Mouse (Mus musculus): ENCODE results near the gene Fank1. TPM values are rescaled to one million over a fixed set of nuclear protein-coding genes. Genes with fewer than 3 reads are reported as not detected.
"Not testable (repeated sequence)": the region's sequence is repeated elsewhere in the genome, so short reads cannot be mapped to it uniquely, and the experiment has no call there.

Gene Fank1
- polyA plus RNA-seq, 2 experiments, result 0.04 TPM; not detected in 1

DNA sequence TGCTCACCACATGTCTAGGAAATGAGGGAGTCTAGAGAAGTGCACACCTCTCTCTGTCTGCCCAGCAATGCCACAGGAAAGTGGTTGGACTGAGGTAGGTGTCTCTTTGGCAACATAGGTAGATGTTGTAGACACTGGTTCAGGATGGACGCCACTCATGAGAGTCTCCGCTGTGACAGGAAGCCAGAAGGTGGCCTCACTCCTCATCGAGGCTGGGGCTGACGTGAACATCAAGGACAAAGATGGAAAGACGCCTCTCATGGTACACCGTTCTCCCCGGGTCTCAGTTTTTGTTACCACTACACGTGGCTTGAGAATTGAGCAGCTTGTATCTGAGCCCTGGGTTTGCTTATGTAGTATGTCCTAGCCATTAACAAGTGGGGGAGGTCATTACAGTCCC is 103.1 kb downstream of the Fank1 start:
- Histone ChIP-seq H3K9me3 (ENCODE audit: control insufficient read depth, low read length) (no peaks in the 10 kb centered on the region), H3K27ac (no peak overlapping the region), H3K4me1 (replicated peaks; ENCODE audit: control insufficient read depth in 2 of 2, insufficient read depth in 2 of 2, low read length in 1 of 2) (no peaks in the 10 kb centered on the region), H3K36me3 (replicated peaks; ENCODE audit: control insufficient read depth, insufficient read depth, low read depth) (no peaks in the 10 kb centered on the region), H3K4me2 (ENCODE audit: low read depth) (no peak overlapping the region), H3K4me3 (ENCODE audit: insufficient read depth in 1 of 2, low read depth in 2 of 2, low read length in 2 of 2) (no peak overlapping the region), H3K9ac (replicated peaks) (no peak overlapping the region), H3K27me3 (ENCODE audit: control insufficient read depth, insufficient read depth, low read length) (no peaks in the 10 kb centered on the region)
- no peak for DNase-seq (ENCODE audit: low read depth in 3 of 3, low spot score in 3 of 3)
- 68% methylated on average over 8 of the region's 8 CpGs for WGBS (ENCODE audit: insufficient replicate concordance)
- no peak for ATAC-seq (ENCODE audit: insufficient read depth)
- TF ChIP-seq CTCF (IDR thresholded peaks at IDR 0.05; ENCODE audit: low read depth), result no peak
- TF ChIP-seq EP300 (IDR thresholded peaks at IDR 0.05; ENCODE audit: low read depth), result no peak

DNA sequence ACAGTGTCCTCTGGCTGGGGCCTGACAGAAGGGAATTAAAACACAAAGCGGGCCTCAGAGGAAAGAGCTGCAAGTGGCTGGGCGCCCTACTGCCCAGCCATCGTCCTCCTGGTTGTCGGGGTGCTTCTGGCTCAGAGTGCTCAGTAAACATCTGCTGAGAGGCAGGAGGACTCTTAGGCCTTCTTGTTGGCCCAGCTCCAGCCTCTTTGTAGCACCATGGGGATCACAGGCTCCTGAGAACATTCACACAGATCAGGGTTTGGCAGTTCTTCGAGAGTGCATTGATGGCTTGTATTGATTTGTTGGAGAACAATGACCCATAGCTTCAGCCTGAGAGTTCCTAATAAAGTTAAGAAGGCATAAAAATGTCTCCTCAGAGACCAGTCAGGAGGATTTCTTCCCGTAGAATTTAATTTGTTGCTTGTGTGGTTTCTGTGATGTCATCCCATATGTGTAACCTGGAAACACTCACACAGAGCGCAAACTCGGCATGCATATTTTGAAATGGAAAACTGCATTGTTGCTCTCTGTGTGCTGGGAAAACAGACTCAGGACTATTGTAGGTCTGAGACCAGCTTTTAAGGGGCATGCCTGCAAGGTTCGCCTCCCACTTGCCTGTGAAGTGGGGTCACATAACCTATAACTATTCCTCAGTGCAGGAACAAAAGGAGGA is 108.2 kb downstream of the Fank1 start:
- not testable (repeated sequence) for H3K27me3 ChIP-seq (ENCODE audit: control insufficient read depth, insufficient read depth, low read length); H3K27ac ChIP-seq; H3K36me3 ChIP-seq (replicated peaks; ENCODE audit: control insufficient read depth, insufficient read depth, low read depth); H3K9me3 ChIP-seq (ENCODE audit: control insufficient read depth, low read length); ATAC-seq (ENCODE audit: insufficient read depth); H3K4me1 ChIP-seq (replicated peaks; ENCODE audit: control insufficient read depth in 2 of 2, insufficient read depth in 2 of 2, low read length in 1 of 2); DNase-seq (ENCODE audit: low read depth in 3 of 3, low spot score in 3 of 3); H3K4me3 ChIP-seq (ENCODE audit: insufficient read depth in 1 of 2, low read depth in 2 of 2, low read length in 2 of 2); H3K9ac ChIP-seq (replicated peaks); H3K4me2 ChIP-seq (ENCODE audit: low read depth)
- WGBS (ENCODE audit: insufficient replicate concordance), result 69% methylated on average over 5 of the region's 9 CpGs

- Histone ChIP-seq H3K27me3 (ENCODE audit: control insufficient read depth, insufficient read depth, low read length) (no peaks in the 10 kb centered on the region), H3K27ac (no peak overlapping the region), H3K9me3 (ENCODE audit: control insufficient read depth, low read length) (no peaks in the 10 kb centered on the region), H3K36me3 (replicated peaks; ENCODE audit: control insufficient read depth, insufficient read depth, low read depth) (no peaks in the 10 kb centered on the region), H3K4me2 (ENCODE audit: low read depth) (no peak overlapping the region), H3K4me1 (replicated peaks; ENCODE audit: control insufficient read depth in 2 of 2, insufficient read depth in 2 of 2, low read length in 1 of 2) (no peaks in the 10 kb centered on the region), H3K9ac (replicated peaks) (no peak overlapping the region), H3K4me3 (ENCODE audit: insufficient read depth in 1 of 2, low read depth in 2 of 2, low read length in 2 of 2) (no peak overlapping the region)
- TF ChIP-seq CTCF (IDR thresholded peaks at IDR 0.05; ENCODE audit: low read depth) (no peak), EP300 (IDR thresholded peaks at IDR 0.05; ENCODE audit: low read depth) (no peak)
- no peak for DNase-seq (ENCODE audit: low read depth in 3 of 3, low spot score in 3 of 3)
- ATAC-seq (ENCODE audit: insufficient read depth), result no peak
- 60% methylated on average over 19 of the region's 19 CpGs for WGBS (ENCODE audit: insufficient replicate concordance)
Measured at GRCm38 (mm10) chr7:133888926-133889920, 112.6 kb downstream of the Fank1 start.

DNA sequence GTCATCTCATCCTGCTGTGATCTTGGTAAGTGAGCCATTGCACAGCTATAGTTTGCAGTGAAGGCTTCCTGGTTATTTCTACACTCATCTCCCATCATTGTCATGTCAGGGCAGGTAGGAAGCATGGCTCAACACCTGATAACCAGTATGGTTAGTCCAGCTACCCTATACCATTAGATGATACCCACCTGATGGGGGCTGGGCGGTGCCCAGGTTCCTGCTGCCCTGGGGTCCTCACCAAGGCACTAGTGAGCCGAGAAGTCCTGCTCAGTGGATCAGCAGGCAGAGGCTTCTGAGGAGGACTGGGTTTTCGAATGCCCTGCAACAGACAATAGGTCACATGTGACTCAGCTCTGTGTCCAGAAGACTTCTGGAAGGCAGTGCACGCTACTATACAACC is 113.3 kb downstream of the Fank1 start:
- ATAC-seq (ENCODE audit: insufficient read depth), result no peak
- Histone ChIP-seq H3K4me3 (ENCODE audit: insufficient read depth in 1 of 2, low read depth in 2 of 2, low read length in 2 of 2) (no peak overlapping the region), H3K4me2 (ENCODE audit: low read depth) (no peak overlapping the region), H3K27ac (no peak overlapping the region), H3K36me3 (replicated peaks; ENCODE audit: control insufficient read depth, insufficient read depth, low read depth) (no peaks in the 10 kb centered on the region), H3K9ac (replicated peaks) (no peak overlapping the region), H3K27me3 (ENCODE audit: control insufficient read depth, insufficient read depth, low read length) (no peaks in the 10 kb centered on the region), H3K9me3 (ENCODE audit: control insufficient read depth, low read length) (no peaks in the 10 kb centered on the region), H3K4me1 (replicated peaks; ENCODE audit: control insufficient read depth in 2 of 2, insufficient read depth in 2 of 2, low read length in 1 of 2) (no peaks in the 10 kb centered on the region)
- 60% methylated on average over 4 of the region's 4 CpGs for WGBS (ENCODE audit: insufficient replicate concordance)
- no peak for TF ChIP-seq EP300 (IDR thresholded peaks at IDR 0.05; ENCODE audit: low read depth)
- no peak for TF ChIP-seq CTCF (IDR thresholded peaks at IDR 0.05; ENCODE audit: low read depth)
- no peak for DNase-seq (ENCODE audit: low read depth in 3 of 3, low spot score in 3 of 3)

DNA sequence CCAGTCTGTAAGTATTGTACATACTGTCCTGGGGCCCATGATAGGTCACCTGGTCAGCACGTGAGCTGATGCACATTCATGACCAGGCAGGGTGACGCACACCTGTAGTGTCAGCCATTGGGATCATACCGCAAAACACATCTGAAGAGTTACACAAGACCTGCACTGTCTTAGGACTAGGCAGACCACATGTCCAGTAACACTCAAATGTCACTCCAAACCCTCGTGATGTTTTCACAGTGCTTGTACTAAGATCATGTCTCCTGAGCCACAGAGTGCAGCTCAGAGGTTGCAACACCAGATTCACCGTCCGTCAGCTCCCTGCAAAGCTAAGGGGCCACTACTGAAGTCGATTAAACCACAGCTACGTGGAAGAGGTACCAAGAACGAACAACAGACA is 114.6 kb downstream of the Fank1 start:
- no peaks in the 10 kb centered on the region for H3K9me3 ChIP-seq (ENCODE audit: control insufficient read depth, low read length)
- H3K9ac ChIP-seq (replicated peaks), result no peak overlapping the region
- ATAC-seq (ENCODE audit: insufficient read depth), result no peak
- H3K27me3 ChIP-seq (ENCODE audit: control insufficient read depth, insufficient read depth, low read length), result no peaks in the 10 kb centered on the region
- H3K4me1 ChIP-seq (replicated peaks; ENCODE audit: control insufficient read depth in 2 of 2, insufficient read depth in 2 of 2, low read length in 1 of 2), result no peaks in the 10 kb centered on the region
- H3K4me2 ChIP-seq (ENCODE audit: low read depth), result no peak overlapping the region
- DNase-seq (ENCODE audit: low read depth in 3 of 3, low spot score in 3 of 3), result no peak
- no peak overlapping the region for H3K4me3 ChIP-seq (ENCODE audit: insufficient read depth in 1 of 2, low read depth in 2 of 2, low read length in 2 of 2)
- no peaks in the 10 kb centered on the region for H3K36me3 ChIP-seq (replicated peaks; ENCODE audit: control insufficient read depth, insufficient read depth, low read depth)
- TF ChIP-seq EP300 (IDR thresholded peaks at IDR 0.05; ENCODE audit: low read depth) (no peak), CTCF (IDR thresholded peaks at IDR 0.05; ENCODE audit: low read depth) (no peak)
- no peak overlapping the region for H3K27ac ChIP-seq
- WGBS (ENCODE audit: insufficient replicate concordance), result 61% methylated on average over 9 of the region's 9 CpGs
